Mouse (Mus musculus): Measurements from ENCODE around the gene Tmem104.

Gene Tmem104

DNA sequence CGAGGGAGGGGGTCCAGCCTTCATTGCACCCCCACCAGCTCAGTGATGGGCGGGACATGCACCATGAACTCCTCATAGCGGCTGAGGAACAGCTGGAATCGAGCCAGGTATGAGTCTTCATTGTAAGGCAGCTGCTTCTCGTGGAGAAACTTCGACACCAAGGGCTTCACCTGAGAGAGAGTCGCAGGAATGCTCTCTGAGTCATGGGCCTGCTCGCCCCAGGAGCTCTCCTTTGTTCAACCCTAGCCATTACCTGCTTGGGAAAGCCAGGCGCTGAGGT is 96.1 kb downstream of the Tmem104 start:
- TF ChIP-seq GATA4 (IDR thresholded peaks at IDR 0.05; ENCODE audit: insufficient replicate concordance, low read length): no peak

DNA sequence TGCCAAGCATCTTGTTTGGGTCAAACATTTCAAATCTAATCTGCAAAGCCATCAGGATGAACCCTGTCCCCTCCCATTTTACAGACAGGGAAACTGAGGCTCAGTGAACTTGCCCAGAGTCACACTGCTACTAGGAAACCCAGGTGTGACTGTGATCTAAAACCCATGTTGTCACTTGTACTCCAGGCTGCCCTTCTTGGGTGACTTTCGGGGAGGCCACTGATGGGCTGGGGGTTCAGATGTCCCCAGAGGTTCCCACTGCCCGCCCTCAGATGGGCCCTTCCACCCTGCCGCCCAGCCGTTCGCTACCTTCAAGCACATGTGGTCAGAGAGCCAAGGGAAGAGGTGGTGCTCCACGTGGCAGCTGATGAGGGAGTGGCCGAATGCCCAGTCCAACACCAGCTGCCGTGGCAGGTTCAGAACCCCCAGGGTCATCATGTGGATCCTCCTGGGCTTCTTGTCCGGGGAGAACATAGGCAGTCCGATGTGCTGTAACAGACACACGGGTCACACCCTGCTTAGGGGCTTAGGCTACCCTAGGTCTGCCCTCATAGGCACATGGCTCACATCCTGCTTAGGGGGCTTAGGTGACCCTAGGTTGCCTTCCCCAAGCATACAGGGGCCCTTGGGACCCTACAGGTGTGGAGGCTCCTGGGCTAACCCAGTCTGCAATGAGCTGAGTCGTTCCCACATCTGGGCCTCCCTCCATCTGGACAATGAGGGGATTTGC is 96.8 kb downstream of the Tmem104 start:
- TF ChIP-seq GATA4 (IDR thresholded peaks at IDR 0.05; ENCODE audit: insufficient replicate concordance, low read length): no peak

DNA sequence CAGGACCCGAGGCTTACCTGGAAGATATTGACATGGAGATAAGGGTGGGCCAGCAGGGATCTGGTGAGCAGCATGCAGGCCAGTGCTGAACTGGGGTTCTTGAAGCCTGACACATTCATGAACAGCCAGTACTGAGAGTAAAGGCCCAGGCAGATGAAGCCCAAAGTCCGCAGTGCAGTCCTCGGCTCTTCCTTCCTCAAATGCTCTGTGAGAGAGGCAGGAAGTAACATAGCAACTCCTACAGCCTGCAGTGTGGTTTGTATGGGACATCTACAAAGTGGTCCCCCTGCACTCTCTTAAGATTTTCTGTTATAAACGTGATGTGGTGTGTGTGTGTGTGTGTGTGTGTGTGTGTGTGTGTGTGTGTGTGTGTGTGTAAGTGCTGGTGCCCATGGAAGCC is 98.0 kb downstream of the Tmem104 start:
- TF ChIP-seq GATA4 (IDR thresholded peaks at IDR 0.05; ENCODE audit: insufficient replicate concordance, low read length): no peak

DNA sequence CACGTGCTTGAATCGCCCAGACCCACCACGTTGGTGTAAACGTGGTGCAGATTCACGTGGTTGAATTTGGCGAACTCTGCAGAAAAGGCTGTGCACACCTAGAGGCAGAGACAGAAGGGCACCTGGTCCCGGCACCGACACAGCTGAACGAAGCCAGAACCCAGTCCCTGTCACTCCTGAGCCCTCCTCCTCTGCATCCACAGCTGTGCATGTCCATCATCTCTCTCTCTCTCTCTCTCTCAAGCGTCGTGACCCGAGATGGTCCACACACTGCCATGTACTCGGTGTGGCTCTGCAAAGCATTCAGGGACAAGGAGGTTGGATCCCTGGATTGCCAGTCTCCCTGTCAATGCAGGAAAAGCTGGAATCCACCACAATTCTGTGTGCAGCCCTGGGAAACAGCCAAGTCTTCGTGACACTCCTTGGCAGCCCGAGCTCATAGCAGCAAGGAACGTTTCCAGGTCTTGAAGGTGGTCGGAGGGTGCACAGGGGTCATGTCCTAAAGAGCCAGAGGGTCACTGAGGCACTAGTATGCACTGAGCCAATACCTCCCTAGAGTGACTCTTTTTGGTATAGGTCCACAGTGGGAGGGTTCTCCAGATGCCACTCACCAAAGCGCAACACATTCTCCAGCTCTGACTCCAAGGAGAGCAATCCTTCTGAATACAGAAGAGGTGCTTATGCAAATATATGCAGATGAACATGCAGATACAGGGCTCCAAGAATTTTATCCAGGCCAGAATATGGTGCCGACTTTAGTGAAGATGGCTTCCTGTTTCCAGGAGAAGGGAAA is 99.1 kb downstream of the Tmem104 start:
- no peak for TF ChIP-seq GATA4 (IDR thresholded peaks at IDR 0.05; ENCODE audit: insufficient replicate concordance, low read length)

DNA sequence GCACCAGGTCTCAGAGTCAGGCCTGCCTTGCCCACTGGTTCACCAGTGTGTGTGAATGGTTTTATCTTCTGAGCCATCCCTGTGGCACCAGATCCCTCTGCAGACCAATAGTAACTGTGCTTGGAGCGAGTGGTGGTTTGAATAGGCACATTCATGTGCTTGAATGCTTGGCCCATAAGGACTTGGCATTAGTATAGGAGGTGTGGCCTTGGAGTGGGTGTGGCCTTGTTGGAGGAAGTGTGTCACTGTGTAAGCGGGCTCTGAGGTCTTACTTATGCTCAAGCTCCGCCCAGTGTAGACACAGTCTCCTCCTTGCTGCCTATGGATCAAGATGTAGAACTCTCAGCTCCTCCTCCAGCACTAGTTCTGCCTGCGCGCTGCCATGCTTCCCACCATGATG is 100.1 kb downstream of the Tmem104 start:
- no peak for TF ChIP-seq GATA4 (IDR thresholded peaks at IDR 0.05; ENCODE audit: insufficient replicate concordance, low read length)

DNA sequence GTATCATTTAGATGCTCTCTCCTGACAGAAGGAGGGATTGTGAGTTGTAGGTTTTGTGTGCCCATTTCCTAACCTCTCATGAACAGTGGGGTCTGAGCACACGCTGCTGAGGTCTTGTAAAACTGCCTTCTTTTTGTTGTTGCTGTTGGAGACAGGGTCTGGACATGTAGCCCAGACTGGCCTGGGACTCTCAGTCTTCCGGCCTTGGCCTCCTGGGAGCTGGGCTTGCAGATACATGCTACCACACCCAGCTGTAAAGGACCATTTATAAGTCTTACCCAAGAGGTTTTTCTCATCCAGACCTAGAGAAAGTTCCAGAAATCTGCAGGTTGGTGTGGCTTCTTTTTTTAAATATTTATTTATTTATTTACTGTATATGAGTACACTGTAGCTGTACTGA is 101.0 kb downstream of the Tmem104 start:
- no peak for TF ChIP-seq GATA4 (IDR thresholded peaks at IDR 0.05; ENCODE audit: insufficient replicate concordance, low read length)

DNA sequence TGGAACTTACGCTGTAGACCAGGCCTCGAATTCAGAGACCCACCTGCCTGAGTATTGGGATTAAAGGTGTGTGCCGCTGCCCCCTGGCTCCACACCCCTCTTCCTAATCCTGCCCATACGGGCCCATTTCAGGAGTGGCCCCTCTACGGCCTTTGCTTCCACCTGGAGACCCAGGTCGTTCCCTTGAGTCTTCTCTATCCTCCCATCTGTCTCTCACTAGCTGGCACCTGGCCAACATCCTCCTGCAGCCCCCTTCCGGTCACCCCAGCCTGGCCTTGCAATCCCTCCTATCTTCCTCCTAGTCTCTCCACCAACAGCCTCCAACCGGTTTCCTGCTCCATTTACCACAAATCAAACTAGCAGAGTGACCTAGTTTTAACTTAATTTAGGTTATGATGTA is 102.6 kb downstream of the Tmem104 start:
- no peak for TF ChIP-seq GATA4 (IDR thresholded peaks at IDR 0.05; ENCODE audit: insufficient replicate concordance, low read length)

DNA sequence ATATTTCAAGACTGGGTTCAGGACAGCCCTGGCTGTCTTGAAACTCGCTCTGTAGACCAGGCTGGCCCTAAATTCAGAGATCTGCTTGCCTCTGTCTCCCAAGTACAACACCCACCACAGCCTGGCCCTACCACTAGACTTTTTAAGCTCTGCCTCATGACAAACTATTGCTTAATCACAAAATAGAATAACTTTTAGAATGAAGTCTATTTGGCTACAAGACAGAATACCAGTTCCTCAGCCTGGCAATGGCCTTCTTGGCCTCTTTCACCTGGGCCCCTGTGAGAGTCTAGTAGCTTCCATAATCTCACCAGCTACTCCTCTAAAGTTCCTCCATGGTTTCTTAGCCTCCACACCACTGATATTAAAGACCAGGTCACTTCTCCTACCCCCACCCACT is 103.0 kb downstream of the Tmem104 start:
- TF ChIP-seq GATA4 (IDR thresholded peaks at IDR 0.05; ENCODE audit: insufficient replicate concordance, low read length): no peak

DNA sequence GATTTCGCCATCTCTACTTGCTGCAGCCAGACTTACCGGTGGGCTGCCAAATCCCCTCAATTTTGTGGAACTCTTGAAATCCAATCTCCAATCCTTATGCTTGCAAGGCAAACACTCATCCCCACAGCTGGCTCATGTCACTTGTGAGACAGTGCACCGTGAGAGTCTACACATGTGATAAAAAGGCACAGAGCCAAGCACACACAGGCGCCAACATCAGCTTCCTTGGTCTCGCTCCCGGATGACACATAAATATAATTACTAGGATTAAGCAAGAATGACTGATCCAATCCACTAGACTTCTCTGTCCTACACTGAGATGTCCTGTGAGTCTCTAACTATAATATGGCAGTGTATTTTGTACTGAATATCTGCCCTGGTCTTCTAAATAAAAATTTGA is 103.6 kb downstream of the Tmem104 start:
- no peak for TF ChIP-seq GATA4 (IDR thresholded peaks at IDR 0.05; ENCODE audit: insufficient replicate concordance, low read length)

DNA sequence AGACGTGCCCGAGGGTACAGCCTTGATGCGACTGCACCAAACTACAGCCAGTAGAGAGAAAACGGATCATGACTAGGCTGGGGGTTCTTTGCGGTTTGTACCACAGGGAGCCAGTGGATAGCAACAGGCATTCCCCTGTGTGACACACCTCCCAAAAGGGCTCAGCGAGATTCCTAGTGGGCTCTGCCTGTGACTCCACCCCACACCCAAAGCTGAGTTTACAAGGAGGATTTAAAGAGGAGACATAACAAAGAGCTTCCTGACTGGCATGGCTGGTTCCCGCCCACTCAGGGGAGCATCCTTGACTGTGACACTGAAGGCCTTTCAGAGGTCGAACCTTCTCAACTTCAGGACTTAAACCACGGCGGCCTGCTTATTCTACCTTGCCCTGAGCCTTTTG is 104.2 kb downstream of the Tmem104 start:
- TF ChIP-seq GATA4 (IDR thresholded peaks at IDR 0.05; ENCODE audit: insufficient replicate concordance, low read length): no peak

DNA sequence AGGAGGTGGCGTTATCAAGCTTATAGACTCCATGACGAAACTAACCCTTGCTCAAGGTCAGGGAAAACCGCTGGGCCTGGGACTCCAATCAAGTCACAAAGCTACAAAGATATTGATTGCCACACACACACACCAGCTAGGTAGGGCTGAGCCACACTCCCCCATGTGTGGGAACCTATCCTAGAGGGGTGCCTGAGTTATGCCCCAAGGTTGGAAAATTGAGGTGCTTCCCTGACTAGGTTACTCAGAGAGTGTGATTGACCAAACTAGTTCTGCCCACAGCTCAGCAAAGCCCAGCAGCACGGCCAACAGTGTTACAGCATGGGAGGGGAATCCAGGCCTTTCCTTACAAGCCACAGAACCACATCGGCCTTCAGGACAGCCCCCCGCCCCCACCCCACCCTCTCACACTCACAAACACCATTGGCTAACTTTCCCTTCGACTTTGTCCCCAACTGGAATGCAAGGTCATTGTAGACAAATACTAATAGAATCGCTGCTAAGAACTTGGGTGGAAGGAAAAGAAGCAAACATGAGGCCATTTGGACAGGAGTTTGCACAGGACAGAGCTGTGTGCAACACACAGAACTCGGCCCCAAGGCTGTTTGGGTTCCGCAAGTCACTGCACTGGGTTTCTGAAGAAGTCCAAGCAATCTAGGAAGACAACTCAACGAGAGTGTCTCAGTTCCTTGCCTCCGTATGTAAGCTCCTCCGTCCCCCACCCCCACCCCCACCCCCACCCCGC is 105.5 kb downstream of the Tmem104 start:
- no peak for TF ChIP-seq GATA4 (IDR thresholded peaks at IDR 0.05; ENCODE audit: insufficient replicate concordance, low read length)

DNA sequence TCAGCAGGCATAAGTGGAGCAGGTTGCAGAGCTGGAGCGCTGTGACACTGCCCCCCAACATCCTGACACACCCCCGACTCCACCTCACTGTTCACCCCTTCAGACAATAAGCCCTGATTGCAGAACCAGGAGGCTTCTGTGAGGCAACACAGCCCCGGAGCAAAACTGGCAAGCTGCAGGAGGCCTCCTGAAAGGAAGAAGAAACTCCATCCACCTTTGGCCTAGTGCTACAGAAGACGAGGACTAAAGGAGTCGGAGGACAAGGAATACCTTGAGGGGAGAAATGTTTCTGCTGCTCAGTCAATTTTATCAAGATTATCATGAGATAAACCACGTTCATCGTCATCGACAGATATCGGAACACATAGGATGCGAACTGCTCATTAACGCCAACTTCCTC is 108.7 kb downstream of the Tmem104 start:
- no peak for TF ChIP-seq GATA4 (IDR thresholded peaks at IDR 0.05; ENCODE audit: insufficient replicate concordance, low read length)
